ENCODE assay signal across 8 mouse cellular contexts in genomic region chr7:44997940-44998428, GRCm38 (mm10). TPM values are rescaled to one million over a fixed set of nuclear protein-coding genes. Genes with fewer than 3 reads are reported as not detected.
A peak's percentile ranks its signal among the peaks of the same experiment; 100 is the strongest.
DNase-seq lines count a peak whose midpoint lies in the region; ATAC-seq and TF ChIP-seq lines count a peak whose summit lies in the region.

No protein-coding gene starts in this region.

- H3K4me3 ChIP-seq in erythroblast, embryonic 14.5 days (replicated peaks) = peak overlapping the region; percentile 84
- H3K4me3 ChIP-seq in testis, adult 2 months (ENCODE audit: control insufficient read depth, low read depth, low read length) = peak overlapping the region; percentile 98
- peak overlapping the region; percentile 80 for H3K4me3 ChIP-seq in liver, embryonic 11.5 days (ENCODE audit: low read depth, low read length)
- peak overlapping the region; percentile 67 for H3K4me3 ChIP-seq in stomach, postnatal 0 days (ENCODE audit: low read depth, low read length)

- no peak for TF ChIP-seq POLR2A in testis, adult 2 months (IDR thresholded peaks at IDR 0.05; ENCODE audit: control insufficient read depth, low read depth, low read length)

- H3K9me3 ChIP-seq in erythroblast, embryonic 14.5 days (ENCODE audit: control insufficient read depth, low read length) = no peaks in the 10 kb centered on the region
- H3K9me3 ChIP-seq in liver, embryonic 11.5 days (ENCODE audit: control insufficient read depth, low read length) = no peaks in the 10 kb centered on the region
- no peaks in the 10 kb centered on the region for H3K9me3 ChIP-seq in stomach, postnatal 0 days (ENCODE audit: control insufficient read depth, low read length)

- peak overlapping the region; percentile 99 for H3K4me2 ChIP-seq in liver, embryonic 11.5 days
- H3K4me2 ChIP-seq in stomach, postnatal 0 days (replicated peaks; ENCODE audit: low read depth) = peak overlapping the region; percentile 79

- peaks cover 69% of the 10 kb centered on the region for H3K36me3 ChIP-seq in erythroblast, embryonic 14.5 days (ENCODE audit: control insufficient read depth)
- peaks cover 2% of the 10 kb centered on the region for H3K36me3 ChIP-seq in testis, adult 2 months (ENCODE audit: control insufficient read depth, insufficient read depth, low read length)
- H3K36me3 ChIP-seq in liver, embryonic 11.5 days (ENCODE audit: control insufficient read depth, insufficient read depth, low read length) = peaks cover 36% of the 10 kb centered on the region
- peaks cover 17% of the 10 kb centered on the region for H3K36me3 ChIP-seq in stomach, postnatal 0 days (ENCODE audit: control insufficient read depth, insufficient read depth, low read length)

- ATAC-seq in erythroblast, adult 5-6 weeks (replicated peaks; ENCODE audit: low FRiP score, poor library complexity, severe bottlenecking) = no peak
- 0 out of 2 replicates have a peak, but pooled peaks have one; percentile 2 for ATAC-seq in liver, embryonic 11.5 days (replicated peaks; ENCODE audit: low FRiP score)
- no peak; the same call in 1 of the 2 replicates for ATAC-seq in stomach, postnatal 0 days (ENCODE audit: low FRiP score, low TSS enrichment)

- no peaks in the 10 kb centered on the region for H3K27me3 ChIP-seq in erythroblast, embryonic 14.5 days (ENCODE audit: control insufficient read depth)
- no peaks in the 10 kb centered on the region for H3K27me3 ChIP-seq in testis, adult 2 months (ENCODE audit: control insufficient read depth, insufficient read depth, low read length)
- no peaks in the 10 kb centered on the region for H3K27me3 ChIP-seq in liver, embryonic 11.5 days (replicated peaks; ENCODE audit: control insufficient read depth, insufficient read depth, low read length)
- H3K27me3 ChIP-seq in stomach, postnatal 0 days (ENCODE audit: control insufficient read depth, insufficient read depth, low read length) = no peaks in the 10 kb centered on the region

- DNase-seq in testis, postnatal 14 days (ENCODE audit: low spot score) = no peak
- DNase-seq in liver, embryonic 11.5 days (ENCODE audit: low spot score) = no peak
- no peak for DNase-seq in stomach, postnatal 0 days (ENCODE audit: low spot score)
- no peak for DNase-seq in layer of hippocampus, adult 11-12 months (ENCODE audit: low spot score)
- no peak for DNase-seq in urinary bladder, postnatal 10 days (ENCODE audit: low spot score)

- peaks cover 63% of the 10 kb centered on the region for H3K4me1 ChIP-seq in erythroblast, embryonic 14.5 days (ENCODE audit: control insufficient read depth)
- H3K4me1 ChIP-seq in testis, adult 2 months (ENCODE audit: control insufficient read depth, insufficient read depth, low read length) = peaks cover 15% of the 10 kb centered on the region
- peaks cover 29% of the 10 kb centered on the region for H3K4me1 ChIP-seq in liver, embryonic 11.5 days (replicated peaks; ENCODE audit: control insufficient read depth, insufficient read depth, low read length)
- peaks cover 8% of the 10 kb centered on the region for H3K4me1 ChIP-seq in stomach, postnatal 0 days (replicated peaks; ENCODE audit: control insufficient read depth, insufficient read depth)

- H3K27ac ChIP-seq in testis, adult 2 months (ENCODE audit: control insufficient read depth, insufficient read depth, low read depth, low read length) = peak overlapping the region; percentile 99
- peak overlapping the region; percentile 94 for H3K27ac ChIP-seq in liver, embryonic 11.5 days (ENCODE audit: low read depth, low read length)
- H3K27ac ChIP-seq in stomach, postnatal 0 days (replicated peaks) = peak overlapping the region; percentile 95

- no peak for TF ChIP-seq EP300 in stomach, postnatal 0 days (optimal IDR thresholded peaks at IDR 0.05)

- WGBS in liver, embryonic 11.5 days = 1% methylated on average over 15 of the region's 15 CpGs
- 2% methylated on average over 15 of the region's 15 CpGs for WGBS in stomach, postnatal 0 days

- peak overlapping the region; percentile 94 for H3K9ac ChIP-seq in liver, embryonic 11.5 days (ENCODE audit: low read depth, low read length)
- H3K9ac ChIP-seq in stomach, postnatal 0 days (ENCODE audit: low read length) = peak overlapping the region; percentile 84

- no peak for TF ChIP-seq CTCF in testis, adult 2 months (IDR thresholded peaks at IDR 0.05; ENCODE audit: control insufficient read depth, insufficient read depth, insufficient replicate concordance, low read depth, low read length)
- TF ChIP-seq CTCF in stomach, postnatal 0 days (IDR thresholded peaks at IDR 0.05; ENCODE audit: low read depth) = no peak

RNA-seq across cellular contexts. Expression of gene Bcl2l12, which starts 0.5 kb away (rescaled TPM):
- 6.1 and 6.4 TPM in 2 replicates for polyA plus RNA-seq in erythroblast, embryonic 14.5 days (2012)
- total RNA-seq in erythroblast, adult 5-6 weeks (2015; ENCODE audit: low replicate concordance) = 2.9 and 9.6 TPM in 2 replicates
- 1.3 and 2.5 TPM in 2 replicates for total RNA-seq in erythroblast, adult 5-6 weeks (2017; ENCODE audit: low replicate concordance)
- polyA plus RNA-seq in testis, adult 2 months (2012; rRNA removed) = 85.4 and 93.5 TPM in 2 replicates
- 39.6 and 41.1 TPM in 2 replicates for polyA plus RNA-seq in liver, embryonic 11.5 days (2014; fragmentation: Nextera tagmentation; extraction: Ambion mirVana)
- 23.0 and 23.4 TPM in 2 replicates for polyA plus RNA-seq in stomach, postnatal 0 days (2015; fragmentation: Nextera tagmentation; extraction: Ambion mirVana)

RNA-seq across cellular contexts. Expression of gene Irf3, which starts 0.5 kb away (rescaled TPM):
- 10.4 and 10.6 TPM in 2 replicates for polyA plus RNA-seq in erythroblast, embryonic 14.5 days (2012)
- total RNA-seq in erythroblast, adult 5-6 weeks (2015; ENCODE audit: low replicate concordance) = 15.5 and 24.2 TPM in 2 replicates
- total RNA-seq in erythroblast, adult 5-6 weeks (2017; ENCODE audit: low replicate concordance) = 17.0 and 34.1 TPM in 2 replicates
- polyA plus RNA-seq in testis, adult 2 months (2012; rRNA removed) = 108 and 114 TPM in 2 replicates
- polyA plus RNA-seq in liver, embryonic 11.5 days (2014; fragmentation: Nextera tagmentation; extraction: Ambion mirVana) = 76.2 and 88.4 TPM in 2 replicates
- 55.7 and 59.8 TPM in 2 replicates for polyA plus RNA-seq in stomach, postnatal 0 days (2015; fragmentation: Nextera tagmentation; extraction: Ambion mirVana)

RNA-seq across cellular contexts. Expression of gene Prmt1, which starts 11.6 kb away (rescaled TPM):
- polyA plus RNA-seq in erythroblast, embryonic 14.5 days (2012) = 4.3 and 4.9 TPM in 2 replicates
- 21.7 and 73.4 TPM in 2 replicates for total RNA-seq in erythroblast, adult 5-6 weeks (2015; ENCODE audit: low replicate concordance)
- 9.2 and 30.6 TPM in 2 replicates for total RNA-seq in erythroblast, adult 5-6 weeks (2017; ENCODE audit: low replicate concordance)
- 59.6 and 60.1 TPM in 2 replicates for polyA plus RNA-seq in testis, adult 2 months (2012; rRNA removed)
- 175 and 186 TPM in 2 replicates for polyA plus RNA-seq in liver, embryonic 11.5 days (2014; fragmentation: Nextera tagmentation; extraction: Ambion mirVana)
- 181 and 185 TPM in 2 replicates for polyA plus RNA-seq in stomach, postnatal 0 days (2015; fragmentation: Nextera tagmentation; extraction: Ambion mirVana)

RNA-seq across cellular contexts. Expression of gene Scaf1, which starts 18.2 kb away (rescaled TPM):
- polyA plus RNA-seq in erythroblast, embryonic 14.5 days (2012) = 29.6 and 31.0 TPM in 2 replicates
- total RNA-seq in erythroblast, adult 5-6 weeks (2015; ENCODE audit: low replicate concordance) = 7.9 and 10.7 TPM in 2 replicates
- total RNA-seq in erythroblast, adult 5-6 weeks (2017; ENCODE audit: low replicate concordance) = 9.8 and 10.0 TPM in 2 replicates
- 25.1 and 27.4 TPM in 2 replicates for polyA plus RNA-seq in testis, adult 2 months (2012; rRNA removed)
- polyA plus RNA-seq in liver, embryonic 11.5 days (2014; fragmentation: Nextera tagmentation; extraction: Ambion mirVana) = 37.5 and 40.1 TPM in 2 replicates
- 14.9 and 18.6 TPM in 2 replicates for polyA plus RNA-seq in stomach, postnatal 0 days (2015; fragmentation: Nextera tagmentation; extraction: Ambion mirVana)

RNA-seq across cellular contexts. Expression of gene Rras, which starts 19.8 kb away (rescaled TPM):
- 0.45 and 0.53 TPM in 2 replicates for polyA plus RNA-seq in erythroblast, embryonic 14.5 days (2012)
- 7.5 and 10.8 TPM in 2 replicates for total RNA-seq in erythroblast, adult 5-6 weeks (2015; ENCODE audit: low replicate concordance)
- 0.60 TPM in 1 of 2 replicates, not detected in the other for total RNA-seq in erythroblast, adult 5-6 weeks (2017; ENCODE audit: low replicate concordance)
- polyA plus RNA-seq in testis, adult 2 months (2012; rRNA removed) = 43.4 and 44.2 TPM in 2 replicates
- 19.3 and 21.6 TPM in 2 replicates for polyA plus RNA-seq in liver, embryonic 11.5 days (2014; fragmentation: Nextera tagmentation; extraction: Ambion mirVana)
- 81.5 and 87.2 TPM in 2 replicates for polyA plus RNA-seq in stomach, postnatal 0 days (2015; fragmentation: Nextera tagmentation; extraction: Ambion mirVana)

Comparison
In these comparisons a context has a peak if more than half of its experiments do, and no peak if none do; other contexts are left out.
1. RNA of gene Prmt1, which starts 11.6 kb away (polyA plus RNA-seq): 175 to 186 TPM in liver, embryonic 11.5 days, 181 to 185 TPM in stomach, postnatal 0 days and 59.6 to 60.1 TPM in testis, adult 2 months; 4.3 to 4.9 TPM in erythroblast, embryonic 14.5 days; every median in the first group is over 10 times any median in the second.
2. Peak in every context shown above with its lines, with median percentiles within 50 percentile points of each other: H3K4me3 ChIP-seq and H3K27ac ChIP-seq.